Mouse (Mus musculus) MEL-GATA-1-ER (cell line): ENCODE measurements at regions not wholly inside any gene's neighbourhood (a gene's known extent, or its start where the extent isn't known, plus 50 kb on each side); places are given as distances from the start of the nearest gene placed in this dataset.

ENCODE experiments used
- DNase-seq: peaks from one replicate; pipeline ENCODE4 v3.0.0-alpha.2; 2012; ENCODE audit warnings: low read depth; ENCODE audit errors: extremely low read depth

GRCm38 (mm10) chr5:148454200-148454599 lies 54.5 kb upstream of the Slc7a1 start:
- no peak for DNase-seq

- no peak for DNase-seq
Observed at GRCm38 (mm10) chr5:148453776-148454175, 54.1 kb upstream of the Slc7a1 start.

- no peak for DNase-seq
Observed at GRCm38 (mm10) chr5:148452909-148453632, 53.4 kb upstream of the Slc7a1 start.

- DNase-seq = peak; percentile 27
Observed at GRCm38 (mm10) chr5:148451811-148452210, 52.1 kb upstream of the Slc7a1 start.

- peak; percentile 43 for DNase-seq
Observed at GRCm38 (mm10) chr5:148450924-148451323, 51.2 kb upstream of the Slc7a1 start.
